Mouse (Mus musculus) MEL (cell line): ENCODE measurements around the gene Htatip2. TPM values are rescaled to one million over a fixed set of nuclear protein-coding genes. Genes with fewer than 3 reads are reported as not detected.

ENCODE experiments used
- DNase-seq: peaks from one replicate; pipeline ENCODE4 v3.0.0; 2011; ENCODE audit warnings: low read depth, low spot score
- H3K27ac ChIP-seq: 2 replicates; pipeline ENCODE4 v1.5.1; 2012; ENCODE audit warnings: low read depth, mild to moderate bottlenecking, control low read depth, low read length, moderate library complexity; ENCODE audit not compliant: control insufficient read depth
- H3K27me3 ChIP-seq, 2 experiments: fragments of 150-350 bp in 1 of 2; sonication (generic) in 1 of 2; 2 replicates each; pipeline ENCODE4 v1.6.1; 2012; ENCODE audit warnings: low read length in 2 of 2, mild to moderate bottlenecking in 2 of 2, improper control_type of control experiment in 1 of 2, moderate library complexity in 1 of 2; ENCODE audit not compliant: insufficient read depth in 2 of 2, control insufficient read depth in 1 of 2
- H3K36me3 ChIP-seq, 2 experiments: 2 replicates each; pipeline ENCODE4 v1.6.1; 2012 to 2014; ENCODE audit warnings: low read length in 2 of 2, improper control_type of control experiment in 1 of 2, inconsistent platforms in 1 of 2, mild to moderate bottlenecking in 1 of 2; ENCODE audit not compliant: insufficient read depth in 2 of 2, control insufficient read depth in 1 of 2
- H3K4me1 ChIP-seq, 2 experiments: fragments of 150-350 bp in 1 of 2; sonication (generic) in 1 of 2; 2 replicates each; pipeline ENCODE4 v1.6.1; 2012; ENCODE audit warnings: low read length in 2 of 2, improper control_type of control experiment in 1 of 2, mild to moderate bottlenecking in 1 of 2; ENCODE audit not compliant: insufficient read depth in 2 of 2, control insufficient read depth in 1 of 2
- H3K4me3 ChIP-seq, 2 experiments: fragments of 150-350 bp in 1 of 2; sonication (generic) in 1 of 2; 2 replicates each; pipeline ENCODE4 v1.5.1; 2012; ENCODE audit warnings: low read depth in 2 of 2, low read length in 2 of 2, mild to moderate bottlenecking in 2 of 2, moderate library complexity in 2 of 2, control low read depth in 1 of 2, improper control_type of control experiment in 1 of 2; ENCODE audit not compliant: control insufficient read depth in 1 of 2, insufficient read depth in 1 of 2
- H3K79me2 ChIP-seq: 2 replicates; pipeline ENCODE4 v1.6.1; 2012; ENCODE audit warnings: mild to moderate bottlenecking, low read length, moderate library complexity; ENCODE audit not compliant: control insufficient read depth, poor library complexity, insufficient read depth
- H3K9ac ChIP-seq: 2 replicates; pipeline ENCODE4 v1.6.1; 2012; ENCODE audit warnings: low read depth, mild to moderate bottlenecking, control low read depth, low read length, moderate library complexity; ENCODE audit not compliant: control insufficient read depth, poor library complexity, severe bottlenecking
- H3K9me3 ChIP-seq: fragments of 150-350 bp; sonication (generic); replicated peaks from 2 replicates; pipeline ENCODE4 v1.6.1; 2012; ENCODE audit warnings: mild to moderate bottlenecking, low read length, improper control_type of control experiment, moderate library complexity; ENCODE audit not compliant: insufficient read depth
- CHD1 ChIP-seq: IDR thresholded peaks from 2 replicates; pipeline ENCODE4 v1.6.1; 2012; ENCODE audit warnings: low read depth, mild to moderate bottlenecking, inconsistent platforms, low read length, improper control_type of control experiment
- CTCF ChIP-seq, 3 experiments: IDR thresholded peaks in 2 of 3; conservative IDR thresholded peaks in 1 of 3; 2 replicates each; pipeline ENCODE4 v1.5.1; 2011 to 2012; ENCODE audit warnings: low read length in 3 of 3, low read depth in 2 of 3, mild to moderate bottlenecking in 2 of 3, improper control_type of control experiment in 1 of 3, inconsistent platforms in 1 of 3, mixed read lengths in 1 of 3, moderate library complexity in 1 of 3; ENCODE audit not compliant: control insufficient read depth in 1 of 3, insufficient read depth in 1 of 3, poor library complexity in 1 of 3, severe bottlenecking in 1 of 3
- ELF1 ChIP-seq: IDR thresholded peaks from 2 replicates; pipeline ENCODE4 v1.6.1; 2014; ENCODE audit warnings: low read depth, mild to moderate bottlenecking, inconsistent platforms, low read length, improper control_type of control experiment, moderate library complexity
- EP300 ChIP-seq, 2 experiments: IDR thresholded peaks; 2 replicates each; pipeline ENCODE4 v1.6.1; 2011; ENCODE audit warnings: improper control_type of control experiment in 2 of 2, low read length in 2 of 2, low read depth in 1 of 2, mild to moderate bottlenecking in 1 of 2
- GABPA ChIP-seq: IDR thresholded peaks from 2 replicates; pipeline ENCODE4 v1.6.1; 2012; ENCODE audit warnings: low read depth, mild to moderate bottlenecking, inconsistent platforms, low read length, improper control_type of control experiment, moderate library complexity
- JUND ChIP-seq: IDR thresholded peaks from 2 replicates; pipeline ENCODE4 v1.6.1; 2011; ENCODE audit warnings: low read depth, mild to moderate bottlenecking, improper control_type of control experiment, low read length
- MAZ ChIP-seq: IDR thresholded peaks from 2 replicates; pipeline ENCODE4 v1.6.1; 2012; ENCODE audit warnings: low read depth, mild to moderate bottlenecking, inconsistent platforms, low read length, improper control_type of control experiment
- MXI1 ChIP-seq: IDR thresholded peaks from 2 replicates; pipeline ENCODE4 v1.6.1; 2011; ENCODE audit warnings: mild to moderate bottlenecking, low read depth, low read length, improper control_type of control experiment
- NELFE ChIP-seq: IDR thresholded peaks from 2 replicates; pipeline ENCODE4 v1.6.1; 2011; ENCODE audit warnings: low read depth, low read length, improper control_type of control experiment
- POLR2AphosphoS2 ChIP-seq: IDR thresholded peaks from 2 replicates; pipeline ENCODE4 v1.6.1; 2011; ENCODE audit warnings: low read length, improper control_type of control experiment
- POLR2AphosphoS5 ChIP-seq: IDR thresholded peaks from 2 replicates; pipeline ENCODE4 v1.6.1; 2012; ENCODE audit warnings: low read depth, borderline replicate concordance, mild to moderate bottlenecking, inconsistent platforms, low read length, moderate library complexity, mixed read lengths
- TAL1 ChIP-seq: IDR thresholded peaks from 2 replicates; pipeline ENCODE4 v1.6.1; 2012; ENCODE audit warnings: mild to moderate bottlenecking, inconsistent platforms, low read length, moderate library complexity, mixed read lengths
- TBP ChIP-seq: IDR thresholded peaks from 2 replicates; pipeline ENCODE4 v1.8.0; 2011; ENCODE audit warnings: low read depth, low read length, improper control_type of control experiment
- USF1 ChIP-seq: IDR thresholded peaks from 2 replicates; pipeline ENCODE4 v1.6.1; 2014; ENCODE audit warnings: low read depth, mild to moderate bottlenecking, inconsistent platforms, low read length, improper control_type of control experiment, moderate library complexity
- polyA plus RNA-seq, 2 experiments: library from polyadenylated mRNA; stranded (reverse) in 1 of 2; unstranded in 1 of 2; fragments of >175 nt in 1 of 2; fragments of >200 nt in 1 of 2; gene quantifications; 2 replicates each; pipeline versions ENCODE4 v1.2.1 to v1.2.4; 2012; ENCODE audit warnings: low replicate concordance in 2 of 2, low read depth in 1 of 2; ENCODE audit not compliant: insufficient read length in 2 of 2, insufficient read depth in 1 of 2, missing spikeins in 1 of 2
- total RNA-seq: library from RNA; depleted of rRNA; stranded (reverse); fragments of 300-350 nt; gene quantifications from 2 replicates; pipeline ENCODE4 v1.2.3, GENCODE M21; 2012

Gene Htatip2
- total and polyA plus RNA-seq, 3 experiments = 22.5 to 37.8 TPM; not detected in 1

GRCm38 (mm10) chr7:49717942-49718733, 40.8 kb upstream of the Htatip2 start:
- H3K9me3 ChIP-seq = no peaks in the 10 kb centered on the region
- no peak for TF ChIP-seq USF1
- no peak for TF ChIP-seq POLR2AphosphoS2
- TF ChIP-seq CHD1 = no peak
- no peak for TF ChIP-seq MXI1
- no peak for TF ChIP-seq POLR2AphosphoS5
- TF ChIP-seq MAZ = no peak
- no peak for TF ChIP-seq JUND
- TF ChIP-seq EP300 (IDR thresholded peaks at IDR 0.05; ENCODE audit: low read depth in 1 of 2, low read length in 2 of 2) = no peak
- TF ChIP-seq GABPA = no peak
- no peak for TF ChIP-seq TAL1
- TF ChIP-seq, all 39 proteins: peak for 0
- Histone ChIP-seq H3K4me3 (no peak overlapping the region), H3K36me3 (no peaks in the 10 kb centered on the region), H3K79me2 (no peaks in the 10 kb centered on the region), H3K27ac (no peak overlapping the region), H3K4me1 (no peaks in the 10 kb centered on the region), H3K27me3 (peaks cover 0 to 2% of the 10 kb centered on the region in 2 experiments; a peak in 1 of 4 replicates), H3K9ac (no peak overlapping the region)
- no peak for DNase-seq

GRCm38 (mm10) chr7:49734342-49734741, 24.6 kb upstream of the Htatip2 start:
- no peak overlapping the region for H3K9ac ChIP-seq
- H3K27me3 ChIP-seq = peaks cover 0 to 4% of the 10 kb centered on the region in 2 experiments; a peak in 3 of 4 replicates
- H3K79me2 ChIP-seq = no peaks in the 10 kb centered on the region
- DNase-seq = no peak
- no peaks in the 10 kb centered on the region for H3K4me1 ChIP-seq
- H3K9me3 ChIP-seq = no peaks in the 10 kb centered on the region
- no peaks in the 10 kb centered on the region for H3K36me3 ChIP-seq
- H3K4me3 ChIP-seq = no peak overlapping the region
- TF ChIP-seq POLR2AphosphoS5 = no peak
- no peak for TF ChIP-seq CTCF (IDR thresholded peaks at IDR 0.05 in 2 of 3, conservative IDR thresholded peaks at IDR 0.05 in 1 of 3; ENCODE audit: control insufficient read depth in 1 of 3, insufficient read depth in 1 of 3, low read depth in 2 of 3, low read length in 3 of 3, poor library complexity in 1 of 3, severe bottlenecking in 1 of 3)
- no peak for TF ChIP-seq ELF1
- no peak for TF ChIP-seq USF1
- no peak for TF ChIP-seq MAZ
- no peak for TF ChIP-seq TAL1
- TF ChIP-seq NELFE = no peak
- TF ChIP-seq TBP = no peak
- H3K27ac ChIP-seq = no peak overlapping the region
